Mouse (Mus musculus) kidney, adult 2 months (tissue): ENCODE data around the gene Slc38a2.

Source experiments
- CTCF ChIP-seq: fragments of 200-500 bp; conservative IDR thresholded peaks from 2 replicates; pipeline ENCODE4 v1.5.1; 2011; ENCODE audit warnings: low read depth, mild to moderate bottlenecking, control low read depth, low read length, moderate library complexity, mixed read lengths; ENCODE audit not compliant: insufficient read depth, insufficient read length
- POLR2A ChIP-seq: fragments of 200-500 bp; IDR thresholded peaks from one replicate; pipeline ENCODE4 v1.6.1; 2011; ENCODE audit warnings: low read depth, low read length, control low read depth

GRCm38 (mm10) chr15:96728993-96729392 is 29.5 kb upstream of the Slc38a2 start:
- TF ChIP-seq POLR2A = no peak
- TF ChIP-seq CTCF = no peak
